Comparison of ENCODE assay signal across 12 mouse cellular contexts in genomic region chr10:4971586-4971985, GRCm38 (mm10).
"Had no signal": no experiment of that assay in that cellular context is flagged by ENCODE, and none has a peak within 500 bp of the region (broad histone marks: within the 10 kb centered on the region; RNA-seq: fewer than 3 reads in every experiment).

No protein-coding gene starts in this region.

- DNase-seq: gastrocnemius, adult 2 months; gastrocnemius, postnatal 10 days; gastrocnemius, postnatal 25 days; heart, adult 18-20 months; heart, postnatal 10 days; heart, postnatal 4 days; kidney, adult 18-20 months; kidney, adult 8-10 months; kidney, postnatal 10 days; kidney, postnatal 25 days; liver; liver, embryonic 13.5 days had no signal
